Mouse (Mus musculus): ENCODE measurements around the gene Pde1b. TPM values are rescaled to one million over a fixed set of nuclear protein-coding genes. Genes with fewer than 3 reads are reported as not detected.

The Pde1b gene
- polyA plus RNA-seq, 1 experiment from 2014 or later: 3.0 TPM

DNA sequence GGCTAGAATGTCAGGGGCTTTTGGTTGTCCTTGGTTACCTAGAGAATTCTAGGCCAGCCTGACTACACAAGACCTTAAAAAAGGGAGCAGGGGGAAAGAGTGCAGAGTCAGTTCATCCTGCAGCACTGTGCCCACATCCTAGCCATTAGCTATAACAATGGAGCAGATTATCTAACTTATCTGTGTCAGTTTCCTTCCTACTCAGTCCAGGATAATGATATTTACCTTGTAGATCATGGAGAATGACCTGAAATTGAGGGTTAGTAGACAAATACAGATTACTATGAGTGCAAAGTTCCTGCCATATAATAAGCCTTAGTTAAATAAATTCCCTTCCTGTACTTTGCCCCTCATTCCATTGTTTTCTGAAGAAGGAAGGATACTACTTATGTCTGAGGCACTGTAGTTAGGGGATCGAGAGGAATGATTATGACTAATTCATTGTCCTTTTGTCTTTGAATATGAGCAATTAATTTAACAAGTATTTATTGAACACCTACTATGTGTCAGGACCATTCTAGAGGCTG is 23.7 kb upstream of the Pde1b start:
- 85% methylated on average over 1 of the region's 1 CpGs for WGBS
- no peak for DNase-seq (ENCODE audit: low spot score)
- H3K4me2 ChIP-seq (ENCODE audit: low read depth, severe bottlenecking): no peak overlapping the region
- H3K27ac ChIP-seq (replicated peaks; ENCODE audit: low read depth, low read length): no peak overlapping the region
- ATAC-seq (ENCODE audit: insufficient number of reproducible peaks, low FRiP score, low TSS enrichment, low read depth): no peak
- no peak overlapping the region for H3K9ac ChIP-seq (ENCODE audit: low read length)
- H3K4me3 ChIP-seq (ENCODE audit: low read depth, low read length): no peak overlapping the region
- no peaks in the 10 kb centered on the region for H3K27me3 ChIP-seq (ENCODE audit: control insufficient read depth, insufficient read depth, low read length)
- H3K9me3 ChIP-seq (ENCODE audit: control insufficient read depth, low read length): no peaks in the 10 kb centered on the region
- H3K36me3 ChIP-seq (ENCODE audit: control insufficient read depth, insufficient read depth, low read length): no peaks in the 10 kb centered on the region
- H3K4me1 ChIP-seq (ENCODE audit: control insufficient read depth, insufficient read depth, low read length): no peaks in the 10 kb centered on the region

DNA sequence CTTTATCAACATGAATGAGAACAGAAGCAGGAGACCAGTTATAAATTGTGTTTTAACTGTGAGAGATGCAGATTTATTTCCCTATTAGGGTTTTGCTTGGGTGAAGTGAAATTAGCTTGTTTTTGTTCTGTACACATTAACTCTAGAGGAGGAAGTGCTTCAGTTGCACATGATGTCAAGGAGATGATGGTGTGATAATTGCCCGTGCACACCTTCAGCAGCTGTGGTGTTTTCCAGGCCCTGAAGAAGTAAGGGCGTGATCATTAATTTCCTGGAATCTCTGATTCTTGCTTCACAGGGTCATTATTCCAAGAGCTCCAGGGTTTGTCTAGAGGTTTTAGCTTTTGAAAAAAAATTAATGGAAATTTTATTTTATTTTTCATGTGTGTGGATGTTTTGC is 22.7 kb upstream of the Pde1b start:
- WGBS: 89% methylated on average over 2 of the region's 2 CpGs
- no peaks in the 10 kb centered on the region for H3K4me1 ChIP-seq (ENCODE audit: control insufficient read depth, insufficient read depth, low read length)

GRCm38 (mm10) chr15:103482488-103482887 is 20.3 kb upstream of the Pde1b start:
- Histone ChIP-seq H3K4me3 (ENCODE audit: low read depth, low read length) (no peak overlapping the region), H3K27me3 (ENCODE audit: control insufficient read depth, insufficient read depth, low read length) (no peaks in the 10 kb centered on the region), H3K9ac (ENCODE audit: low read length) (no peak overlapping the region), H3K4me1 (ENCODE audit: control insufficient read depth, insufficient read depth, low read length) (no peaks in the 10 kb centered on the region), H3K9me3 (ENCODE audit: control insufficient read depth, low read length) (no peaks in the 10 kb centered on the region), H3K36me3 (ENCODE audit: control insufficient read depth, insufficient read depth, low read length) (no peaks in the 10 kb centered on the region), H3K27ac (replicated peaks; ENCODE audit: low read depth, low read length) (no peak overlapping the region), H3K4me2 (ENCODE audit: low read depth, severe bottlenecking) (no peak overlapping the region)
- DNase-seq (ENCODE audit: low spot score) (peak; percentile 72), ATAC-seq (ENCODE audit: insufficient number of reproducible peaks, low FRiP score, low TSS enrichment, low read depth) (peak; percentile 67; the same call in 1 of the 2 replicates)
- 0% methylated on average over 1 of the region's 1 CpGs for WGBS

More for the DNA sequence above, 22.7 kb upstream of the Pde1b start:
- ATAC-seq (ENCODE audit: insufficient number of reproducible peaks, low FRiP score, low TSS enrichment, low read depth) (no peak), DNase-seq (ENCODE audit: low spot score) (no peak)
- H3K4me2 ChIP-seq (ENCODE audit: low read depth, severe bottlenecking): no peak overlapping the region
- no peak overlapping the region for H3K9ac ChIP-seq (ENCODE audit: low read length)
- H3K27me3 ChIP-seq (ENCODE audit: control insufficient read depth, insufficient read depth, low read length): no peaks in the 10 kb centered on the region
- no peaks in the 10 kb centered on the region for H3K9me3 ChIP-seq (ENCODE audit: control insufficient read depth, low read length)
- no peak overlapping the region for H3K4me3 ChIP-seq (ENCODE audit: low read depth, low read length)
- no peak overlapping the region for H3K27ac ChIP-seq (replicated peaks; ENCODE audit: low read depth, low read length)
- no peaks in the 10 kb centered on the region for H3K36me3 ChIP-seq (ENCODE audit: control insufficient read depth, insufficient read depth, low read length)

GRCm38 (mm10) chr15:103484490-103484889 is 18.3 kb upstream of the Pde1b start:
- DNase-seq (ENCODE audit: low spot score): no peak
- 40% methylated on average over 2 of the region's 2 CpGs for WGBS
- no peak overlapping the region for H3K4me3 ChIP-seq (ENCODE audit: low read depth, low read length)

DNA sequence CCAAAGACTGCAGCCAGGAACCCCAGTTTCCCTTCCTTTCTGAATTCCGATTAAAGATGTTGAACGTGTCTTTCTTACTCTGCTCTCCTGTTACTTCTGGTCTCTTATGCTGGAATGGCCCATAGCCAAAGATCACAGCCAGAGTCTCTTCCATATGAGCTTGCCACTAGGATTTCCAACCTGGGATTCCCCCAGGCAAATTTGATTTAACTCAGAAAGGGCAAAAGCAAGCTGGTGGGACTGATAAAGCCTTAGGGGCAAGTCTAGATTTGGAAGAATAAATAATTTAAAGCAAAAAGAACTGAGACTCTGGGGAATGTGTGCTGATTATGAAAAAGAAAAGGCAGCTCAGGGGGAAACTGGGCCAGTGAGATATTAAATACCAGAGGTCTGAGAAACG is 17.7 kb upstream of the Pde1b start:
- DNase-seq (ENCODE audit: low spot score): no peak

More at GRCm38 (mm10) chr15:103484490-103484889, 18.3 kb upstream of the Pde1b start:
- Histone ChIP-seq H3K27ac (replicated peaks; ENCODE audit: low read depth, low read length) (no peak overlapping the region), H3K4me2 (ENCODE audit: low read depth, severe bottlenecking) (no peak overlapping the region), H3K36me3 (ENCODE audit: control insufficient read depth, insufficient read depth, low read length) (no peaks in the 10 kb centered on the region), H3K4me1 (ENCODE audit: control insufficient read depth, insufficient read depth, low read length) (no peaks in the 10 kb centered on the region), H3K9me3 (ENCODE audit: control insufficient read depth, low read length) (no peaks in the 10 kb centered on the region), H3K9ac (ENCODE audit: low read length) (no peak overlapping the region), H3K27me3 (ENCODE audit: control insufficient read depth, insufficient read depth, low read length) (no peaks in the 10 kb centered on the region)
- no peak for ATAC-seq (ENCODE audit: insufficient number of reproducible peaks, low FRiP score, low TSS enrichment, low read depth)

DNA sequence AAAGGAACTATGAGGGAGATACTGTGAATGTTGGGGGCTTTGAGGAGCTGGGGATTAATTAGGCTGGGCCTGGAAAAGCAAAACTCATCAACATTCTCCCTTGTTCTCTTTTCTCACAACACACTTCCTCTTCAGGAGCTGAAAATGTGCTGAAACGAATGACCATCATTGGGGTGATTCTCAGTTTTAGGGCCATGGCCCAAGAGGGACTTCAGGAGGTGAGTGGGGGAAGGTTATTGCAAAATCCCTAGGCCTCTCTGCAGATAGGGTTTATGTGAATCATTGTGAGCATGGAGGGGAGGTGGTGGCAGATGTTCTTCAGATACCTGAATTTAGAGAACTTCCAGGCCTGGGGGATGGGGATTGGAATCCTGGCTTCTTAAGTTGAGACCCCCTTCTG is 16.2 kb upstream of the Pde1b start:
- Histone ChIP-seq H3K9me3 (ENCODE audit: control insufficient read depth, low read length) (no peaks in the 10 kb centered on the region), H3K36me3 (ENCODE audit: control insufficient read depth, insufficient read depth, low read length) (no peaks in the 10 kb centered on the region), H3K27me3 (ENCODE audit: control insufficient read depth, insufficient read depth, low read length) (no peaks in the 10 kb centered on the region), H3K27ac (replicated peaks; ENCODE audit: low read depth, low read length) (no peak overlapping the region), H3K4me1 (ENCODE audit: control insufficient read depth, insufficient read depth, low read length) (no peaks in the 10 kb centered on the region), H3K4me2 (ENCODE audit: low read depth, severe bottlenecking) (no peak overlapping the region), H3K9ac (ENCODE audit: low read length) (no peak overlapping the region), H3K4me3 (ENCODE audit: low read depth, low read length) (no peak overlapping the region)
- DNase-seq (ENCODE audit: low spot score) (no peak), ATAC-seq (ENCODE audit: insufficient number of reproducible peaks, low FRiP score, low TSS enrichment, low read depth) (no peak)
- 46% methylated on average over 1 of the region's 1 CpGs for WGBS

More for the DNA sequence above, 17.7 kb upstream of the Pde1b start:
- H3K9ac ChIP-seq (ENCODE audit: low read length): no peak overlapping the region
- H3K4me1 ChIP-seq (ENCODE audit: control insufficient read depth, insufficient read depth, low read length): no peaks in the 10 kb centered on the region
- H3K27me3 ChIP-seq (ENCODE audit: control insufficient read depth, insufficient read depth, low read length): no peaks in the 10 kb centered on the region
- 57% methylated on average over 3 of the region's 3 CpGs for WGBS
- no peaks in the 10 kb centered on the region for H3K36me3 ChIP-seq (ENCODE audit: control insufficient read depth, insufficient read depth, low read length)
- H3K4me2 ChIP-seq (ENCODE audit: low read depth, severe bottlenecking): no peak overlapping the region
- no peak overlapping the region for H3K4me3 ChIP-seq (ENCODE audit: low read depth, low read length)
- ATAC-seq (ENCODE audit: insufficient number of reproducible peaks, low FRiP score, low TSS enrichment, low read depth): no peak
- H3K9me3 ChIP-seq (ENCODE audit: control insufficient read depth, low read length): no peaks in the 10 kb centered on the region
- no peak overlapping the region for H3K27ac ChIP-seq (replicated peaks; ENCODE audit: low read depth, low read length)

DNA sequence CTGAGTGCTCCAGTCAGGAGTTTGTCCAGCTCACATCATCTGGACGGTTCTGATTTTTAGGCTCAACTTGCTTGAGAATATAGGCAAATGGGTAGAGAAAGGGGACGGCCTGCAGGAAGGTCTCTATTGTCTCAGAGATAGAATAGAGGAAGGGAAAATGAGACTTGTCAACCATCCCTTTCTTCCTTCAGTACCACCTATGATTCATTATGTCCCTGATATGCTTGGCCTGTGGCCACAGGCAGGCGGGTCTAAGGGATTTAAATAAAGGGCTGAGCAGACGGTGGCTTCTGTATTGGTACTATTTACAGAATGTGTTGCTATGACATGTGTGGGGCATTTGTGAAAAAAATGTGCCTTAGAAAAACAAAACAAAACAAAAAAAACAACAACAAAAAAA is 14.5 kb upstream of the Pde1b start:
- H3K4me2 ChIP-seq (ENCODE audit: low read depth, severe bottlenecking): no peak overlapping the region
- H3K4me1 ChIP-seq (ENCODE audit: control insufficient read depth, insufficient read depth, low read length): no peaks in the 10 kb centered on the region
- H3K36me3 ChIP-seq (ENCODE audit: control insufficient read depth, insufficient read depth, low read length): no peaks in the 10 kb centered on the region
- no peak overlapping the region for H3K9ac ChIP-seq (ENCODE audit: low read length)
- H3K27ac ChIP-seq (replicated peaks; ENCODE audit: low read depth, low read length): no peak overlapping the region
- H3K27me3 ChIP-seq (ENCODE audit: control insufficient read depth, insufficient read depth, low read length): no peaks in the 10 kb centered on the region
- H3K9me3 ChIP-seq (ENCODE audit: control insufficient read depth, low read length): no peaks in the 10 kb centered on the region
- no peak for DNase-seq (ENCODE audit: low spot score)
- WGBS: 70% methylated on average over 4 of the region's 4 CpGs
- H3K4me3 ChIP-seq (ENCODE audit: low read depth, low read length): no peak overlapping the region
- no peak for ATAC-seq (ENCODE audit: insufficient number of reproducible peaks, low FRiP score, low TSS enrichment, low read depth)

- Histone ChIP-seq H3K4me1 (ENCODE audit: control insufficient read depth, insufficient read depth, low read length) (peaks cover 8% of the 10 kb centered on the region), H3K4me2 (ENCODE audit: low read depth, severe bottlenecking) (no peak overlapping the region), H3K4me3 (ENCODE audit: low read depth, low read length) (no peak overlapping the region), H3K36me3 (ENCODE audit: control insufficient read depth, insufficient read depth, low read length) (no peaks in the 10 kb centered on the region), H3K9ac (ENCODE audit: low read length) (no peak overlapping the region), H3K27me3 (ENCODE audit: control insufficient read depth, insufficient read depth, low read length) (no peaks in the 10 kb centered on the region), H3K27ac (replicated peaks; ENCODE audit: low read depth, low read length) (no peak overlapping the region), H3K9me3 (ENCODE audit: control insufficient read depth, low read length) (no peaks in the 10 kb centered on the region)
- WGBS: 65% methylated on average over 10 of the region's 10 CpGs
- DNase-seq (ENCODE audit: low spot score): no peak
- ATAC-seq (ENCODE audit: insufficient number of reproducible peaks, low FRiP score, low TSS enrichment, low read depth): no peak
These were observed 6.4 kb upstream of the Pde1b start for GRCm38 (mm10) chr15:103496204-103497140.

Data from limb, embryonic 11.5 days (tissue).